Mouse (Mus musculus) hematopoietic stem cell, adult 5-6 weeks (primary cell): Measurements from ENCODE around the gene Ssh2. TPM values are rescaled to one million over a fixed set of nuclear protein-coding genes. Genes with fewer than 3 reads are reported as not detected.
"Not testable (repeated sequence)": the region's sequence is repeated elsewhere in the genome, so short reads cannot be mapped to it uniquely, and the experiment has no call there.

Source experiments
- ATAC-seq, 2 experiments: fragments of 125-278 bp in 1 of 2; replicated peaks in 1 of 2; 2 replicates each; pipeline ENCODE4 v1.8.0; 2016 to 2017; ENCODE audit warnings: inconsistent platforms in 2 of 2, mild to moderate bottlenecking in 2 of 2, moderate number of reproducible peaks in 2 of 2, low read depth in 1 of 2, moderate TSS enrichment in 1 of 2; ENCODE audit not compliant: low FRiP score in 2 of 2, poor library complexity in 2 of 2, severe bottlenecking in 2 of 2, insufficient read depth in 1 of 2, low TSS enrichment in 1 of 2
- total RNA-seq: library from RNA; stranded (forward); fragments of 172-1452, 232-1000 nt; gene quantifications from 2 replicates; pipeline ENCODE4 v1.2.3, GENCODE M21; 2017

The Ssh2 gene
- total RNA-seq, 1 experiment from 2014 or later: 45.0 TPM

DNA sequence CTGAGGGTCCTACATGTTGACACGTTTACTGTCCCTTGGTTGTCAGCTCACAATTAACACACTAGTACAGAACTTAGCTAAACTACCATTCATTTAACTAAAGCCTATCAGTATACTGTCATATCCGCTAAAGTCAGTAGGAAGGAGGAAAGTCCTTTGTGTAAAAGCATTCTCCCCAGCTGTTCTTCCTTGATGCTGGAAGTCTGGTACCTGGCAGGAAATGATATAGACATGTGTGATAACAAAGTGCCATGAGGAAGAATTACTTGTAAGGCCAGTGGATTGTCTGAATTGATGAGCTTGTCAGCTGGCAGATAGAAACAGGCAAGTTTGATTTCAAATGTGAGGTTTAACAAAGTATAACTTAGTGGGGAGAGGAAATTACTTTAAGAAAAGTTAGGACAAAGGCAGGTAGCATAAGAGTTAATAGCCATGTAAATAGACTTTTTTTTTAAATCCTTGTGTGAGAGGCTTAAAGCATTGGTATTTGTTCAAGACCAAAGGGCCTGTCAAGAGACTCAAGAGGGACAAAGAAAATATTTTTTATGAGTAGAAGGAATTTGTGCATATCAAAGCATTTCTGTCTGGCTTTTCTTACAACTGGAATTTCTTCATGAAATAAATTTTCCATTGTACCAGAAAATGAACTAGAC is 153.2 kb downstream of the Ssh2 start:
- ATAC-seq: no peak

DNA sequence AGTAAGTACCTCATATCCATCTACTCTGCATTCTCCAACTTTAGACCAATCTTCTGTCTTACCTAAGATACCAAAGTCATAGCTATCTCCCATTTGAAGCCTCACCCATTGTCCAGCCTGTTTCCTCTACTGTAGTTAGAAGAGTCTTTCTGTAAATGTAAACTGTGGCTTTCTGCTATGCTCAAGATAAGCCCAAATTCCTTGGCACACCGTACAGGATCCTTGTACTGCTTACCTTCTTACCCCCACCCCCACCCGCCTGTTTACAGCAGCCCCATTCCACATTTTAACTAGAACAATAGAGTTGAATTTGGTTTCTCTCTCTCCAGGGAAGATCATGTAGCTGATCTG is 153.7 kb downstream of the Ssh2 start:
- ATAC-seq: no peak

DNA sequence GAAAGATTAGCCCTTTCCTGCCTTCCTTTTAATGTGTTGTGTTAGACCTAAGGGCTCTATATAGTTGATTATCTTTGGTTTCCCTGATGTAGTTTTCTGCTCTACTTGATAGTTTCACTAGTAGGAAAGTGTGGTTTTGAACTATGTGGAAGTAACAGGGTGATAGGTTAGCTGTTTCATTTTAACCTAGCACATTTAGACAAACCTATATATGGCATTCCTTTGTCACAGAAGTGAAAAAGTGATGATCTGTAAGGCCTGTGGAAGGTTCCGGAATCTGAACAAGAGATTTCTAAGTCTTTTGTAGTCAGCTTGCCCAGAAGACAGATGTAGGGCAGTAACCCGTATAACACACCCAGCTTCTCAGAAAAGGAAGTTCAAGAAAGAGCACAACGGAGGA is 155.0 kb downstream of the Ssh2 start:
- no peak; a peak in 1 of 4 replicates for ATAC-seq

DNA sequence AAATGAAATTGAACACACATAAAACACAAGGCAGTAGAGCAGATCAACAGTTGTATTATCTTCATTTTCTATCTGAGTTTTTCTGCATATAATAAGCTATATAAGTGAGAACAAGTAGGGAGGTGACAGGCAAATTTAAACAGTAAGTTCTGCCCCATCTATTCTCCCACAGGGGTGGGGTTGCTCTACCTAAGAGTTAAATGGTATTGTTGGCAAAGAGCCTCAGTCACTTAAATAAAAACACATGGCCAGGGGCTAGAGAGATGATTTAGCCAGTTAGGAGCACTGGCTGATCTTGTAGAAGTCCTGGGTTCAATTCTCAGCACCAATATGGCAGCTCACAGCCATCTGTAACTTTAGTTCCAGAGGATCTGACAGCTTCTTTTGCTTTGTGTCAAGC is 155.6 kb downstream of the Ssh2 start:
- no peak for ATAC-seq

DNA sequence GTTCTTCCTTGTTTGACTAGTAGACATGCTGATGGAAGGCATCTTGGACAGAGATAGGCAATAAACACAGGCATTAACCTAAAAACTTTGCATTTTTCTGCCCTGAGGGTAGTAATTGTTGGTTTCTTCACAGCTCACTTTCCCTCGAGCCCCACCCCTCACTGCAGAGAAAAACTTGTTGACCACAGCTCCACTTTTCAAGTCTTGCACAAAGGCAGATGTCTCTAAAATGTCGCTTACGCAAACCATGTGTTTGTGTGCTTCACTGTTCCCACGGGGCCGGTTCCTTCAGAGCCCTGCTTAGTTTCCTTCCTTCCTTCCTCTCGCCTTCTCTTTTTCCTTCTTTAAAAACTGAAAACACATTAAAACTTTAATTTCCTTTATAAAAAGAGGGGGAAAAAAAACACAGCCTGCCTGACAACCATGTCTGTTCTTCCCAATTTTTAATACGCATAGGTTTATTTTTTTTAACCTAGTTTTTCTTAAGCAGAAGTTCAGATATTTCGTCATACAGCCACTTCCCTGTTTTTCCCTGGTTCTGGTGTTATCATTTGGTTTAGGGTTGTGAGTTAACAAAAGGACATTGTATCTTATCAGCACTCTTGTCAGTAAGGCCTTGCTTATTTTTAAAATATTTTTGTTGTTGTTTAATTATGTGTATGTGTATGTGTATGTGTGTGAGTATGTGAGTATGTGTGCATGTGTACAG is 156.3 kb downstream of the Ssh2 start:
- peak; percentile 62 to 79; a peak in 2 of 4 replicates for ATAC-seq

DNA sequence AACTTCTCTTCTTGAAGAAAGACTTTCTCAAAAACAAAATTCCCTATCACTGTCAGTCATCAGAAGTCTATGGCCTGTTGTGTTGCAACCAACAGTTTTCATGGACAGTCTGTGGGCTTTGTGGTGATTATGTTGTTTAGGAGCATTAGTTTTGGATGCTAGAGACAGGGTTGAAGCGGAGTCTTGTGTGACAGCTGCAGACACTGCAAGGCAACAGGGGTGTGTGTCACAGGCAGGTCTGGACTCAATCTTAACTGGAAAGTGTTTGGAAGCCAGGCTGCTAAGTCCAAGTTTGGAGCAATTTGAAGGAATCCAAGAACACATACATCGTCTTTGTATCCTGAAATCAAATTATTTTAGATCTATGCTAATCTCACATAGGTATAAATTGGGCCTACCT is 162.5 kb downstream of the Ssh2 start:
- ATAC-seq: no peak

DNA sequence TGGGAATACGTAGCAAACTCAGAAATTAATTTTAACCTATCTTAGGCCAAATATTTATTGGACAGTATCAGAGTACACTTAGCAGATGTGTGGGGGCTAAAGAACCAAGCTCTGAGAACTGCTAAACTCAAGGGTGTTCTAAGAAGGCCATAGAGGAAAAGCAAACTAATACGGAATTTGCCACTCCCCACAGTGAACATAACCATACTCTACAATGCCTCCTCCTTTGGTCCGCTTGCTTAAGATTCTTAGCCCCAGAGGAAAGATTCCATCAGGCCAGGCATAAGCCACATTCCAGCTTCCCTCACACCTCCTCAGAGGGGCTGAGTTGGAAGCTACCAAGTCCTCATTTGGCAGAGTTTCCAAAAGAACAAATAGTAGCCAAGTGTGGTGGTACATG is 165.1 kb downstream of the Ssh2 start:
- ATAC-seq: no peak

DNA sequence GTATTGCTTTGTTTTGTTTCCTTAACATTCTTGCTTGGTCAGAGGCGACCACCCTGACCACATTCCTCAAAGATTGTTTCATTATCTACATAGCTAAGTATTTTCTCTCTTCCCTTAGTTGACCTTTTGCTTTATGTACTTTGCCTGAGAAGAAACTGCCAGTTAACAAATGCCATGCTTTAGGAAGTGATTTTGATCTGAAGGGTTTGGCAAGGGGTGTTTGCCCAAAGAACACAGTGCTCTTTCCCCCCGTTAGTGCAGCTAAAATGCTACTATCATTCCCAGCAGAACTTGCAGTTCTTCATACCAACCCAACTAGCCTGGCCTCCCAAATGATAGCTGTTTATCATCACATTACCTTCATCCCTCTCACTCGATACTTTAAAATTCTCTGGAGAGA is 168.1 kb downstream of the Ssh2 start:
- ATAC-seq: no peak

DNA sequence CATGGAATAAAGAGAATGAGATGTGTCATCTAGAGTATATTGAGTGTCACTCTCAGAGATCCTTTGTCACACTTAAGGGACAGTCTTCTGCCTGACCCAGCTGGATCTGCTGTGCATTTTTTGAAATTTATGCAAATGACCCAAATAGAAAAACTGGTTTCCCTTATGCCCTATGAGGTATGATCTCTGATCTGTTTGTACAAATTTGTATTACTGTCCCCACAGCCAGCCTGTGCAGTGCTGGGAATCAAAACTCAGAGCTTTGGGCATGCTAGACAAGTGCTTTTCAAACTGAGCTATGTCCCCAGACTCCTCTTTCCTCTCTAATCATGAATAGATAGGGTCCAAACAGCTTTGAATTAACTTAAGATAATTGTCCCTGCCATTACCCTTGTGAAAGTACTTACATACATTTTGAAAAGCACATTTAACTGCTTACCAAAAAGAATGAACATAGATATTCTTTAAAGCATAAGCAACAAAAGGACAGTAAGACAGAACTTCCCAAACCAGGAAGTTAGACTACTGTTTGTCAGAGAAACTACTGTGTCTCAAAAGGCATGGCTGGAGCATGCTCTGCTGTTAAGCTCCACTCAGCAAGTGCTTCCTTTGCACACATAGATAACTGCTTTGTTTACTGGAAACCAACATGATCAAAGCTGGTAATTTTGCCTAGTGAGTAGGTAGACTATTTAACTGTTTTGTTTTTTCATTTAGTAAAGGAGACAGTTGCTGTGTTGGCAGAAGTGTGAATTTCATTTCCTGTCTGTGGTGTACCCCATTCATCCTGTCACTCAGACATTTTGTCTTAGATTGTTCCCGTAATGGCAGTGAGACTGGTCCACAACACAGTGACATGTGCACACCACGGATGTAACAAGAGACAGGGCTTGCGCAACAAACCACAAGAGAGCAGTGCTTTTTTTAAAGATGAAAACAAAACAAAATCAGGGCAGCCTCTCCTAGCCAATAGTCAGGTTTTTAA is 169.9 kb downstream of the Ssh2 start:
- ATAC-seq: peak; percentile 94 to 99

DNA sequence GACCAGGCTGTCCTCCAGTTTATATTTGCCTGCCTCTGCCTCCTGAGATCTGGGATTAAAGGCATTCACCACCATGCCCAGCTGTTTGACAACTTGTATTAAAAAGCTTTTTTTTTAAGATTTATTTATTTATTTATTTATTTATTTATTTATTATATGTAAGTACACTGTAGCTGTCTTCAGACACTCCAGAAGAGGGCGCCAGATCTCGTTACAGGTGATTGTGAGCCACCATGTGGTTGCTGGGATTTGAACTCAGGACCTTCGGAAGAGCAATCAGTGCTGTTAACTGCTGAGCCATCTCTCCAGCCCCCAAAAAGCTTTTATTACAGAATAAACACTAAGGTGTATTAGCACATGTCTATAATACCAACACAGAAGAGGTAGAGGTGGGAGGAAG is 172.1 kb downstream of the Ssh2 start:
- ATAC-seq: not testable (repeated sequence)

DNA sequence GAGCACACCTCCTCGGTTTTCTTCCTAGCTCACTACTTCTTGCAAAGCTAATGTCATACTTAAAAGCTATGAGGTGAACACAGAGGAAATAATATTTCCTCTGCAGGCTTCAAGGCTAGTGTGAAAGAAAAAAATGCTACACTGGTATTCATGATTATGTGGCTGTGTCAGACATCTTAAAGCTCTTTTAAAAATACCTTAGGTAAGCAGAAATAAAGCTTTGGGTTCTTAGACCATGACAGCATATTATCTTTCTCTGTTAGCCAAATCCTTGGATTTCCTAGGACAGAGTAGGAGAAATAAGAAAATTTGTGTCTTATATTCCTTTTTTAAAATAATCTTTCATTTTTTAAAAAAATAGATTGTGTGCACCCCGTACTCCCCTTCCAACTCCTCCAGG is 179.5 kb downstream of the Ssh2 start:
- no peak for ATAC-seq

DNA sequence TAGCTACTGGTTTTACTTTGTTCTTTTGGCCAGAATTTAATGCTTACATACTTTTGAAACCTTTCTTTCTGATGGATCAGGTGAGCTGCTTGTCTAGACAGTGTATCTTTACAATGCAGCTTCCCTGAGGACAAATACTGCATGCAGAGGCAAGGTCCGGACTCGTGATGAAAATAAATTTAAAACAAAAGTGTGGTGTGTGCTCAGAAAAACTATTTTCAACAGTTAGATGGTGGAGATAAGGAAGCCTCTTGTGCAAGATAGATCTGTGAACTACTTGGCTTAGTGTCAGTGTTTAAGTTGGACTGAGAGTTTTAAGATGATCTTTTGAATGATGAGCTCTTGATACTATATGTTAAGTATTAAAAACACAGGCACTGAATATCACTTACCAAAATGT is 186.4 kb downstream of the Ssh2 start:
- no peak for ATAC-seq

DNA sequence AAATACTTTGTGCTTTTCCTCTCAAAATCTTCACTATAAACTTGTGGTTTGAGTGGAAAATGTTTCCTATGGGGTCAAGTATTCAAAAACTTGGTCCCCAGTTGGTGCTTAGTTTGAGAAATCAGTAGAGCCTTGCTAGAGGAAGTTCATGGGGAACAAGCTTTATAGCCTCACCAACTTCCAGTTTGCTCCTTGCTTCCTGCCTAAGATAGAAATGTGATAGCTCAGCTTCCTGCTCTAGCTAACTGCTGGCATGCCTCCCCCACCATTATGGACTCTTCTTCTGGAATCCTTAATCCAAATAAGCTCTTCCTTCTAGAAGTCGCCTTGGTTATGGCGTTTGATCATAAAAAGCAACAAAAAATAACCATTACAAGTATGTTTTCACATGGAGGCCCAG is 190.2 kb downstream of the Ssh2 start:
- ATAC-seq: no peak

DNA sequence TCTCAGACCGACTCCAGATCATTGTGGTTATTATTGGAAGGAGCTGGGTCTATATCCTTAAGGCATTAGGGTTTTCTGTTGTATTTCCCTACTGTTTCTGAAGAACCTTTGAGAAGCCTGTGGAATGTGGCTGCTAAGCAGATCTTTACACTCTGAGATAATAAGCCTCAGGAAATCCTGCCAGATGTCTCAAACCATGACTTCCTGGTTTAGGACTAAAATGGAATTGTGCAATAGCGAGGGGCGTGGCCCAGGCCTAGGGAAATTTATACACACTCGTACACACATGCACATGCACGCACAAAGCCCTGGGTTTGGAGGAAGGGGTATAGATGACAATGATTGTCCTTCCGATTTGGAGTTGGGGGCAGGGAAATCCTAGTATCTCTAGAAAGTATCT is 193.8 kb downstream of the Ssh2 start:
- peak; percentile 89 to 97 for ATAC-seq

DNA sequence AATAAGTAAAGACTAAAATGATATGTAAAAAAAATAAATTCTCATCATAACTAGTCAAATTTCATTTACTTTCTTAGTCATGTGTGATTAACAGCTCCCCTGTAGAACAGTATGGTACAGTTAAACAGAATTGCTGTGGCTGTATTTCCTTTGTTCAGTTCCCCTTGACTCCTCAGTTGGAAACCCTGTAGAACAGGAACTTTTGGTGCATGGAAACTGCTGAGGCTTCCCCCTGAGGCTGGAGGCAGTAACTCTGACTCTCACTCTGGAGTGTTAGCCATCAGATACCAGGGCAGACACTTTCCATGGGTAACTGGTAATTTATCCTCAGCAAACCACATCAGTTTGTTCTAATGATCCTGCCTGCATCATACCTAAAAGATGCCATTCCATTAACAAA is 195.2 kb downstream of the Ssh2 start:
- ATAC-seq: peak; percentile 55 to 76

DNA sequence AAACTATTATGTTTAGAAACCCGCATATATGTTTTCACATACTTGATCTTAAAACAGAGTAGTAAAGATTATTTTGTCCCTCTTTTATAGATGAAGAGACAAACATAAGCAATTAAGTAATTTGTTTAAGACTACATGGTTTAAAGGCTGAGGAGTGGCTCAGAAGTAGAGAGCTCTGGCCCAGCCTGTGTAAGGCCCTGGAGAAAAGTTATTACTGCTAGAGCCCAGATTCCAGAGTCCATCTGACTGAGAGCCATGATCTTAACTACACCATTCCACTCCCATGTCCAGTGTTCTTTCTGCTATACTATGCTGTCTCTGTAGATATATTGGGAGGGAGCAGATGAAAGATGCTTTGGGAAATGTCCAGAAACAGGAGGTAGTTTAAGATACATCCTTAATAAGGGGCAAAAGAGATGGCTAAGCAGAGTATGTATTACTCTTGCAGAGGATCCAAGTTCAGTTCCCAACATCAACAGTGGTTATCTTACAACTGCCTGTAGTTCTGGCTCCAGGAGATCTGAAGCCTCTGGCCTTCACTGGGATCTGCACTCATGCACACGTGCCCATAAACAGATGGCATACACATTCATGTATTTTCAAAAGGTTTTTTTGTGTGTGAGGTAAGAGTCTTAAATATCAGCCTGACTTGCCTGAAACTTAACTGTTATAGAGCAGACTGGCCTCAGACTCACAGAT is 198.2 kb downstream of the Ssh2 start:
- no peak for ATAC-seq

DNA sequence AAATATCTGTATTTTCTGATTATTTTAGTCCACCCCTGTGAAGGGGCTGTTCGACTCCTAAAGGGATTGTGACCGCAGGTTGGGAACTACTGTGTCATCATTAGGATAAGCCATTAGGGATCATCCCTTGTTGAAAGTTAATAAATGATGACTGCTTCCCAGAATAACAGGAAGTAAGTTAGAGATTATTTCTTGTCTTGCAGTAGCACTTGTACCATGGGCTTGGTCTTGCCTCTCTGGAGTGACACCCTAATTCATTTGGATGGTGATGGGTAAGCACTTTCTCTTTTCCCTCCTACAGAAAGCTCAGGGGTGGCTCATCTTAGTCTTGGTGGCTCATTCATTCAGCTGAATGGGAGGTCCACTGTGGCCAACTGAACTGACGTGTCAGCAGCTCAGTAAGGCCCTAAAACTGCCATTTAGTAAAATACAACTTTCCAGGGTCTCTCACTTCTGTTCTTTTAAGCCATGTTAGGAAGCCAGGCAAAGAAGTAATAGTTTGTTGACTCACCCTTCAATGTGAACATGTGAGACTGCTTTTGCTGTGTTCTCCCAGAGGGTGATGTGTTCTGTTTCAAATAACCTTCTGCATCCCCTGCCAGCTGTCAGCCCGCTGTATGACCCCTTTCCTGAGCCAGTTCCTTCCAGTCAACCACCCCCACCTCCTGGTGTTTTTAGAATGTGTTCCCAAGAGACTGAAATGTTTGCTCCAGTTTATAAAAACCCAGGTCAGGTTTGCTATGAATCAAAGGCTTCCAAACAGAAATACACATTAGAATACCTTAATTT is 200.3 kb downstream of the Ssh2 start:
- no peak for ATAC-seq
